Mouse (Mus musculus) left cerebral cortex, adult 2 months (tissue): ENCODE measurements at regions not wholly inside any gene's neighbourhood (a gene's known extent, or its start where the extent isn't known, plus 50 kb on each side); places are given as distances from the start of the nearest gene placed in this dataset.

Experiments
- DNase-seq, 2 experiments: peaks; one replicate each; pipeline ENCODE4 v3.0.0; 2021 to 2022; ENCODE audit warnings: low spot score in 2 of 2, mixed read lengths in 1 of 2; ENCODE audit errors: extremely low spot score in 1 of 2
- H3K27ac ChIP-seq: fragments of 200-600 bp; 2 replicates; pipeline ENCODE4 v1.8.1; 2022
- H3K4me3 ChIP-seq: fragments of 200-600 bp; 2 replicates; pipeline ENCODE4 v1.8.1; 2022
- CTCF ChIP-seq: fragments of 200-600 bp; IDR thresholded peaks from 2 replicates; pipeline ENCODE4 v1.8.1; 2022; ENCODE audit warnings: antibody characterized with exemption, mild to moderate bottlenecking, moderate library complexity
- intact Hi-C: fragments of 180-260 bp; cut with DNase I; formaldehyde crosslinking; loops from one replicate; pipeline ENCODE4 v1.15.1; 2025

DNA sequence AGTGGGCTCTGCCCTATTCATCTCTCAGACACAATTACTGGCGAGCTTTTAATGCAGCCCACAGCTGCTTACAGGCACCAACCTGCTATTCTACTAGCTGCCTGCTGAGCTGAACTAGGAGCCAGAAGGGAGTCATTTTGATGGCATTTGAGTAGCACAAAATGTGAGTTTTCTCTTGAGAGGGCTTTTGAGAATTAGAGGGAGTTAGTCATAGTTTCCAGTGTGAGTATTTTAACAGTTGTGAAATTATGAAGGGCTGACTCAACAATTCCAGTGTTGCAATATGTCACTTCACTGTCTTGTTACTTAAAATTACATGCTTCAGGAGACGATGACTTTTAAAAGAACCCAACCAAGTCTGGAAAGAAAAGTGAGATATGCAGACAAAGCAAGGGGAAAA, 54.4 kb upstream of the Ly86 start:
- Histone ChIP-seq H3K4me3 (no peak overlapping the region), H3K27ac (no peak overlapping the region)
- no peak; the same call in 1 of the 2 replicates for TF ChIP-seq CTCF
- DNase-seq: no peak
- intact Hi-C loops: loop anchor here (1.0 to 5.0 kb wide), 6 partner anchors 20 to 398 kb away; no protein-coding TSS in a partner anchor

- Histone ChIP-seq H3K4me3 (no peak overlapping the region), H3K27ac (no peak overlapping the region)
- intact Hi-C loops: no loop called here
- no peak for DNase-seq
- TF ChIP-seq CTCF: no peak
Observed at GRCm38 (mm10) chr13:37288993-37289392, 56.0 kb upstream of the Ly86 start.

GRCm38 (mm10) chr13:37282515-37282914, 62.5 kb upstream of the Ly86 start:
- intact Hi-C loops: no loop called here
- Histone ChIP-seq H3K4me3 (no peak overlapping the region), H3K27ac (no peak overlapping the region)
- TF ChIP-seq CTCF: no peak
- no peak for DNase-seq

- intact Hi-C loops: no loop called here
- Histone ChIP-seq H3K4me3 (no peak overlapping the region), H3K27ac (no peak overlapping the region)
- no peak for DNase-seq
- TF ChIP-seq CTCF: peak; percentile 6
Observed at GRCm38 (mm10) chr13:37279078-37279789, 65.8 kb upstream of the Ly86 start.

GRCm38 (mm10) chr13:37249581-37250461, 95.2 kb upstream of the Ly86 start:
- no peak overlapping the region for H3K4me3 ChIP-seq
- no peak overlapping the region for H3K27ac ChIP-seq
- DNase-seq: no peak
- intact Hi-C loops: no loop called here
- TF ChIP-seq CTCF: no peak

DNA sequence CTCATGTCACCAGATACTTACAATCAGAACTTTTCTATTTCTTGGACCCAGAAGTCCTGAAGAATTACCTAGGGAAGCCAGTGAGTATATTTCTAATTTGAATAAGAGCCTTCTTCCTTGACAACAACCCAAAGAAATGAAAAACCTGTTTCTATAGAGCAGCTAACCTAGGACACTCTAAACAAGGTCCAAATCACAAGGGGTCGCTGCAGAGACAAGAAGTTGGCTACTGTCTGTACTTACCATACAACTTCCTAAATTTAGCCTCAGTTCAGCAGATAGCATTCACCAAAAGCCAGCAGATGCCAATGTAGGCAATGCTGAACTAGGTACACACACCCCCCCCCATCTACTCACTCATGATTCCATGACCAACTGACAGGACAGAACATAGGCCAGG, 96.3 kb upstream of the Ly86 start:
- Histone ChIP-seq H3K27ac (no peak overlapping the region), H3K4me3 (no peak overlapping the region)
- no peak for TF ChIP-seq CTCF
- DNase-seq: no peak
- intact Hi-C loops: no loop called here

- DNase-seq: no peak
- no peak overlapping the region for H3K27ac ChIP-seq
- no peak for TF ChIP-seq CTCF
- intact Hi-C loops: no loop called here
- H3K4me3 ChIP-seq: no peak overlapping the region
Observed at GRCm38 (mm10) chr13:37240048-37240447, 105.0 kb upstream of the Ly86 start.

- no peak for TF ChIP-seq CTCF
- intact Hi-C loops: no loop called here
- DNase-seq: no peak
- Histone ChIP-seq H3K27ac (no peak overlapping the region), H3K4me3 (no peak overlapping the region)
Observed at GRCm38 (mm10) chr13:37237285-37237684, 107.7 kb upstream of the Ly86 start.

GRCm38 (mm10) chr13:37225834-37226233, 119.2 kb upstream of the Ly86 start:
- Histone ChIP-seq H3K4me3 (no peak overlapping the region), H3K27ac (peak overlapping the region; percentile 54)
- DNase-seq: no peak
- no peak for TF ChIP-seq CTCF
- intact Hi-C loops: loop anchor here (1.0 to 5.0 kb wide), 6 partner anchors 29 to 489 kb away; no protein-coding TSS in a partner anchor

- intact Hi-C loops: no loop called here
- no peak overlapping the region for H3K4me3 ChIP-seq
- TF ChIP-seq CTCF: no peak
Observed at GRCm38 (mm10) chr13:37220436-37220835, 124.6 kb upstream of the Ly86 start.

GRCm38 (mm10) chr13:37218596-37218995, 126.4 kb upstream of the Ly86 start:
- no peak for DNase-seq
- intact Hi-C loops: no loop called here

More at GRCm38 (mm10) chr13:37220436-37220835, 124.6 kb upstream of the Ly86 start:
- no peak for DNase-seq
- H3K27ac ChIP-seq: no peak overlapping the region

DNA sequence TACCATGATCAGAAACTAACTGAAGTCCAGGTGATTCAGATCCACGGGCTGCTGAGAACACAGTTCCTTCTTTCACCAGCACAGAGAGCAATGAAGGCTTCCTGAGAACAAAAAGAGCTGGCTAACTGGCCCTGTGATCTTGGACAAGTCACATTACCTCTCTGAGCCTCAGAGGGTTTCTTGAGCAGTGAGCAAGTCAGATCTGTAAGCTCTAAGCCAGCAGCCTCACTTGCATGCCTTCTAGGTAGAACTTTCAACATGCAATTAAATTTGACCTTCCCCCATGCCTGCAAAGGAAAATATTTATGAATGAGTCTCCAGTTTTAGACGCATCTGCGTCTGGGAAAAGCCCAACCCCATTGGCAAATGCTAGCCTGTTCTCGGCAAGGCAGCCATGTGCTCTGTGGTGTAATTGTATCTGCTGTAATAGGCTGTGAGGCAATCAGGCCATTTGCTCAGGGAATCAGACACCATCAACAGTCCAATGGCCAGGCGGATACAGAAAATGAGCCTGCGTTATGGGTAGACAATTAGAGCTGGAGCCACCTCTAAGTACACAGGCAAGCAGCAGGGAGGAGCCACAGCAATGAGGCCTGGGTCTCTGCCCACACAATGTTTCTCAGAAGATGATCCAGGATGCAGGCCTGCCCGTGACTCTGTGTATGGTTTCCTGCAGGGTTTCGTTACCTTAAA, 130.3 kb upstream of the Ly86 start:
- intact Hi-C loops: no loop called here
- no peak overlapping the region for H3K4me3 ChIP-seq
- H3K27ac ChIP-seq: no peak overlapping the region
- DNase-seq: no peak
- TF ChIP-seq CTCF: no peak

More at GRCm38 (mm10) chr13:37218596-37218995, 126.4 kb upstream of the Ly86 start:
- TF ChIP-seq CTCF: no peak
- H3K27ac ChIP-seq: no peak overlapping the region
- H3K4me3 ChIP-seq: no peak overlapping the region
